Mouse (Mus musculus): ENCODE measurements around the gene Slc35f3.

- TF ChIP-seq EP300 (IDR thresholded peaks at IDR 0.05; ENCODE audit: low read depth) (no peak), CTCF (IDR thresholded peaks at IDR 0.05; ENCODE audit: low read depth) (no peak)
These were observed 2.0 kb downstream of the Slc35f3 start for GRCm38 (mm10) chr8:126300350-126300749.
